Mouse (Mus musculus) spleen, adult 10 weeks (tissue): ENCODE results near the gene Olfr1500. TPM values are rescaled to one million over a fixed set of nuclear protein-coding genes. Genes with fewer than 3 reads are reported as not detected.

Source experiments
- polyA plus RNA-seq: library from polyadenylated mRNA; stranded (reverse); fragments of 350-450 nt; fragmentation: Illumina TruSeq; extraction: RNeasy Lipid Tissue Mini Kit (QIAGEN cat#74804); gene quantifications from one replicate; pipeline ENCODE4 v1.2.3, GENCODE M21; 2015; ENCODE audit warnings: low replicate concordance; ENCODE audit not compliant: insufficient read depth

Olfr1500 gene
- polyA plus RNA-seq = not detected

GRCm38 (mm10) chr19:13830388-13830787 is at the start of gene Olfr1500:
Gene Olfr1500 (minus strand): TSS chr19:13830488.

GRCm38 (mm10) chr19:13861495-13861894 is 31.2 kb upstream of the Olfr1500 start, which contains the start of gene Olfr1502:
Gene Olfr1502 (plus strand): TSS chr19:13861795.

GRCm38 (mm10) chr19:13850592-13850991 is 20.3 kb upstream of the Olfr1500 start, which contains the start of gene Olfr1501:
Gene Olfr1501 (minus strand): TSS chr19:13850692.

GRCm38 (mm10) chr19:13819347-13819746 is 10.9 kb downstream of the Olfr1500 start, which contains the start of gene Olfr1499:
Gene Olfr1499 (minus strand): TSS chr19:13819447.

GRCm38 (mm10) chr19:13798102-13798501 is 32.2 kb downstream of the Olfr1500 start, which contains the start of gene Olfr1497:
Gene Olfr1497 (minus strand): TSS chr19:13798202.

GRCm38 (mm10) chr19:13777578-13777977 is 52.7 kb downstream of the Olfr1500 start, which contains the start of gene Olfr1496:
Gene Olfr1496 (plus strand): TSS chr19:13777878.

Other genes starting within 250 kb of the Olfr1500 start
- gene Olfr1484, start 247.0 kb downstream of the Olfr1500 start, polyA plus RNA-seq = not detected
- not detected for gene Olfr1487, start 213.1 kb downstream of the Olfr1500 start, polyA plus RNA-seq
- not detected for gene Olfr1489, start 198.9 kb downstream of the Olfr1500 start, polyA plus RNA-seq
- gene Olfr1490, start 179.4 kb downstream of the Olfr1500 start, polyA plus RNA-seq = not detected
- not detected for gene Olfr1491, start 133.2 kb downstream of the Olfr1500 start, polyA plus RNA-seq
- gene Olfr1493-ps1, start 107.2 kb downstream of the Olfr1500 start, polyA plus RNA-seq = not detected
- gene Olfr1494, start 90.8 kb downstream of the Olfr1500 start, polyA plus RNA-seq = not detected
- gene Olfr1495, start 65.9 kb downstream of the Olfr1500 start, polyA plus RNA-seq = not detected
- gene Olfr1496, start 52.6 kb downstream of the Olfr1500 start, polyA plus RNA-seq = not detected
- gene Olfr1497, start 32.3 kb downstream of the Olfr1500 start, polyA plus RNA-seq = not detected
- gene Olfr1499, start 11.0 kb downstream of the Olfr1500 start, polyA plus RNA-seq = not detected
- not detected for gene Olfr1501, start 20.2 kb upstream of the Olfr1500 start, polyA plus RNA-seq
- not detected for gene Olfr1502, start 31.3 kb upstream of the Olfr1500 start, polyA plus RNA-seq
- gene Olfr1504, start 67.4 kb upstream of the Olfr1500 start, polyA plus RNA-seq = not detected
- not detected for gene Olfr1505, start 83.0 kb upstream of the Olfr1500 start, polyA plus RNA-seq